Mouse (Mus musculus): ENCODE data around the gene Plg.

GRCm38 (mm10) chr17:12427156-12427555 lies 48.7 kb downstream of the Plg start:
- TF ChIP-seq CTCF (IDR thresholded peaks at IDR 0.05): no peak
- no peak for TF ChIP-seq POLR2A (IDR thresholded peaks at IDR 0.05; ENCODE audit: insufficient read depth, low read depth, low read length)
- TF ChIP-seq EP300 (IDR thresholded peaks at IDR 0.05; ENCODE audit: insufficient read depth, low read depth, low read length): no peak

Measured in heart, adult 2 months (tissue).